Mouse (Mus musculus): ENCODE data around the gene Samd3. TPM values are rescaled to one million over a fixed set of nuclear protein-coding genes. Genes with fewer than 3 reads are reported as not detected.

The Samd3 gene
- total and polyA plus RNA-seq, 2 experiments from 2014 or later: 0.66 to 1.1 TPM

DNA sequence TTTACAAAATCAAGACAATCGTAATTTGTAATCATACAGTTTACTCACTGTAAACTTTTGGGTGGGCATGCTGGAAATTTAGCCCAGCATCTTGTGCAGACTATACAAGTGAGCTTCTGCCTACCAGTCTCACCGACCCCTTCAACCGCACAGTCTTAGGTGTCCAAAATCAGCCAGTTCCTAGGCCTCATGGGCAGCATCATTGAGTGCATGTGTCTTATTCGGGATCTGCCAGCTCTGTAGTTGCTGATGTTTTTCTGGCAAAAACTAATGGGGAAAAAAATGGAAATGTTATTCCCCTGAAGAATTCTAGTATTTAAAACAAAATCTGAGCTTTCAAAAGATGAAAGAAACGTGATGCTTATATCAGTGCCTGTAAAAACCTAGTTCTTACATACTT, 3.3 kb upstream of the Samd3 start:
- H3K9me3 ChIP-seq (ENCODE audit: low read length): no peaks in the 10 kb centered on the region
- no peak overlapping the region for H3K4me2 ChIP-seq (ENCODE audit: low read depth, low read length, poor library complexity, severe bottlenecking)
- TF ChIP-seq CTCF (IDR thresholded peaks at IDR 0.05): no peak
- H3K4me1 ChIP-seq (ENCODE audit: insufficient read depth, low read length): no peaks in the 10 kb centered on the region
- DNase-seq (ENCODE audit: low spot score) (no peak), ATAC-seq (ENCODE audit: low FRiP score) (no peak)
- H3K27me3 ChIP-seq (ENCODE audit: insufficient read depth, low read length): no peaks in the 10 kb centered on the region
- no peak overlapping the region for H3K27ac ChIP-seq (ENCODE audit: low read depth, low read length)
- no peaks in the 10 kb centered on the region for H3K36me3 ChIP-seq (ENCODE audit: insufficient read depth, low read length)
- H3K9ac ChIP-seq (replicated peaks; ENCODE audit: low read length, poor library complexity, severe bottlenecking): no peak overlapping the region
- H3K4me3 ChIP-seq (ENCODE audit: low read depth, low read length): no peak overlapping the region
- 85% methylated on average over 5 of the region's 5 CpGs for WGBS

DNA sequence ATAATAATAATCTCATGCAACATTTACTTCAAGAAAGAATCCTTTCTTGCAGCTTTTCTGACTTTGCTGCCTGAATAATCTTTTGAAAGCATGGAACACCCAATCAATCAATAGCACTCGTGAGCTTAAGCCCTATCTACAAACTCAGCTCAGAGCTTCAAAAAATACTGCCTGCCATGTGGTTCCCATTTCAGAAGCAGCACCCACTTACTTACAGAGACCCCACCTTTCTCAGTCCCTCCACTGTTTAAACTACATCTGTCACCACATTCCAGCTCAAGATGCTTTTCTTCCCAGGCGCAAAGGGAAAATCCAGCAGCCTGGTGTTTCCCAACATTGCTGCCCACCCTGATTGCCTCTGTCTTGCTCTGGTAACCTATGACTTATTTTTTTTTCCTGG, 2.8 kb upstream of the Samd3 start:
- Histone ChIP-seq H3K4me3 (ENCODE audit: low read depth, low read length) (no peak overlapping the region), H3K36me3 (ENCODE audit: insufficient read depth, low read length) (no peaks in the 10 kb centered on the region), H3K9me3 (ENCODE audit: low read length) (no peaks in the 10 kb centered on the region), H3K4me2 (ENCODE audit: low read depth, low read length, poor library complexity, severe bottlenecking) (no peak overlapping the region), H3K27ac (ENCODE audit: low read depth, low read length) (no peak overlapping the region), H3K27me3 (ENCODE audit: insufficient read depth, low read length) (no peaks in the 10 kb centered on the region), H3K4me1 (ENCODE audit: insufficient read depth, low read length) (no peaks in the 10 kb centered on the region), H3K9ac (replicated peaks; ENCODE audit: low read length, poor library complexity, severe bottlenecking) (no peak overlapping the region)
- 61% methylated on average over 2 of the region's 2 CpGs for WGBS
- TF ChIP-seq CTCF (IDR thresholded peaks at IDR 0.05): no peak
- no peak for DNase-seq (ENCODE audit: low spot score)
- ATAC-seq (ENCODE audit: low FRiP score): no peak

DNA sequence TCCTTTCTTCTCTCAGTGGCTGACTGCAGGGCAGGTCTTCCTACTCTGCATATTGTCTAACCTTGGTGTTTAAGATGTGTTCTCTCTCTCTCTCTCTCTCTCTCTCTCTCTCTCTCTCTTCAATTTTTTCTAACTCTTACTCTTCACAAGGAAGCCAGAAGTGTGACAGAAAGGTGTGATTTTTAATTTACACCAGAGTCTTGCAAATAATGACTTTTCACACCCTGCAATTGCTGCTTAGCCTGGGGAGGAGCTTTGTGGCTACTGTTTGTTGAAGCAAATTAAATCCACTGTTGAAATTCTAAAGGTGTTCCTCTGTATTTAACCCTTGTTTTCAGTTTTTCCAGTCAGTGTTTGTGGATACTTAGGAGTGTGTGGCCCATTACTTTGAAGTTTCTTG, 1.3 kb upstream of the Samd3 start:
- Histone ChIP-seq H3K9me3 (ENCODE audit: low read length) (no peaks in the 10 kb centered on the region), H3K27me3 (ENCODE audit: insufficient read depth, low read length) (no peaks in the 10 kb centered on the region), H3K4me1 (ENCODE audit: insufficient read depth, low read length) (no peaks in the 10 kb centered on the region), H3K4me2 (ENCODE audit: low read depth, low read length, poor library complexity, severe bottlenecking) (no peak overlapping the region), H3K9ac (replicated peaks; ENCODE audit: low read length, poor library complexity, severe bottlenecking) (no peak overlapping the region), H3K4me3 (ENCODE audit: low read depth, low read length) (no peak overlapping the region), H3K27ac (ENCODE audit: low read depth, low read length) (no peak overlapping the region), H3K36me3 (ENCODE audit: insufficient read depth, low read length) (no peaks in the 10 kb centered on the region)
- no peak for DNase-seq (ENCODE audit: low spot score)
- ATAC-seq (ENCODE audit: low FRiP score): no peak
- TF ChIP-seq CTCF (IDR thresholded peaks at IDR 0.05): no peak

DNA sequence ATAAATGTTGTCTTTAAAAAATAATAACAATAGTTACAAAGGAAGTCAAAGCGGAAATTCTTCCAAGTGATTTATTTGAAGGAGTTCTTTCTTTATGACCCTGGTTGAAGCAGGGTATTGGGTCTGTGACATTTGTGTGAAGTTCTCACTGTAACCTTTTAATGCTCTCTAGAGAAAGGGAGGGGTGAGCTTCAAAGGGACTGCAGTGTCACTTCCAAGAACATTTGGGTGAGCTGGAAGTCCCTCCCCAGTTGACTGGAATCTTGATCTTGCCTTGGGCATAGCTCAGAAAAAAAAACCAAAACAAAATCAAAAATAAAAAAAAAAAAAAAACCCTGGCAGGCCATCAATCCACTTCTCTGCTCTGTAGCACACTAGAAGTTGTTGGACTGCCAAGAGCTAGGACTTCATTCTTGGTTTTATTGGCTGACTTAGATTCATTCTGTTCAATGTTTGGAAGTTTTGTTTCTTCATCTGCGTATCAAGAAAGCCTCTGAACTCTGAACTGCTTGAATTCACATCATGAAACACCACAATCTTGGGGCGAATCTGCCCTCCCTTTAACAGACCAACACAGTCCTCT, 2.7 kb downstream of the Samd3 start:
- Histone ChIP-seq H3K36me3 (ENCODE audit: insufficient read depth, low read length) (no peaks in the 10 kb centered on the region), H3K9ac (replicated peaks; ENCODE audit: low read length, poor library complexity, severe bottlenecking) (no peak overlapping the region), H3K27me3 (ENCODE audit: insufficient read depth, low read length) (no peaks in the 10 kb centered on the region), H3K27ac (ENCODE audit: low read depth, low read length) (no peak overlapping the region), H3K9me3 (ENCODE audit: low read length) (no peaks in the 10 kb centered on the region), H3K4me3 (ENCODE audit: low read depth, low read length) (no peak overlapping the region), H3K4me2 (ENCODE audit: low read depth, low read length, poor library complexity, severe bottlenecking) (no peak overlapping the region), H3K4me1 (ENCODE audit: insufficient read depth, low read length) (no peaks in the 10 kb centered on the region)
- no peak for ATAC-seq (ENCODE audit: low FRiP score)
- 93% methylated on average over 3 of the region's 3 CpGs for WGBS
- TF ChIP-seq CTCF (IDR thresholded peaks at IDR 0.05): no peak
- no peak for DNase-seq (ENCODE audit: low spot score)

DNA sequence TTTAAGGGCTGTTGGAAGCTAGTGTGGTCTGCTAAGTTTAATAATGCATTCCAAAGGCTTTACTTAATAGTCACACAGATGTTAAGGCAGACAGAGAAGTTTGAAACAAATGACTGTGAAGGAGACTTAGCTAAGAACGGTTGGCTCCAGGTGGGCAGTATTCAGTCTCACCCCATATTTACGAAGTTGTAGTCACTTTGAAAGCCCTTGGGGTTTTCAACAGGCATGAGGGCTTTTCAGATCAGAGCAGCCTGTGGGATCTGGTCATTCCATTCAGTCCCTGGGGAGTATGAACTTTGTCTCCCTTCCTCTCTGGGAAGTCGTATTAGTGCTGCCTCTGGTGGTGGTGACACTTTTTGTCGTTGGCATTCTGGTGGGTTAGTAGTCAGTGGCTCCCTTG, 9.1 kb downstream of the Samd3 start:
- Histone ChIP-seq H3K9ac (replicated peaks; ENCODE audit: low read length, poor library complexity, severe bottlenecking) (no peak overlapping the region), H3K4me2 (ENCODE audit: low read depth, low read length, poor library complexity, severe bottlenecking) (no peak overlapping the region), H3K27ac (ENCODE audit: low read depth, low read length) (no peak overlapping the region), H3K4me1 (ENCODE audit: insufficient read depth, low read length) (no peaks in the 10 kb centered on the region), H3K27me3 (ENCODE audit: insufficient read depth, low read length) (no peaks in the 10 kb centered on the region), H3K36me3 (ENCODE audit: insufficient read depth, low read length) (no peaks in the 10 kb centered on the region), H3K4me3 (ENCODE audit: low read depth, low read length) (no peak overlapping the region), H3K9me3 (ENCODE audit: low read length) (no peaks in the 10 kb centered on the region)
- WGBS: 50% methylated on average over 4 of the region's 4 CpGs
- no peak; the same call in 1 of the 2 replicates for TF ChIP-seq CTCF (IDR thresholded peaks at IDR 0.05)
- no peak for ATAC-seq (ENCODE audit: low FRiP score)
- DNase-seq (ENCODE audit: low spot score): no peak

DNA sequence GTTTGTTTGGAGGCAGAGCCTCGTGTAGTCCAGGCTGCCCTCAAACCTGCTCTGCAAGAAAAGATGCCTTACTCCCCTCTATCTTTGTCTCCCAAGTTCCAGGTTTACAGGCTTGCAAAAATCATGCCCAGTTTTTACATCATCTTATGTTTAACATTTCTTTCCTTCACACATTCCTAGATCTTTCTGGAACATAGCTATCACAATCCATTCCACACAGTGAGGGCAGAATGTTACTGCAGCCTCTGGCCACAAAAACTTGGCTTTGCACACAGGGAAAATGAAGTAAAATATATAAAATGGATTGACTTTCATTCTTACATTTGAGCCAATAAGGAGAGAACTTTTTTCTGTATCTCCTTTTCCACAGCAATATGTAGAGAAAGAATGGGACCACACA, 9.6 kb downstream of the Samd3 start:
- no peaks in the 10 kb centered on the region for H3K27me3 ChIP-seq (ENCODE audit: insufficient read depth, low read length)
- TF ChIP-seq CTCF (IDR thresholded peaks at IDR 0.05): no peak
- H3K4me1 ChIP-seq (ENCODE audit: insufficient read depth, low read length): no peaks in the 10 kb centered on the region
- H3K9ac ChIP-seq (replicated peaks; ENCODE audit: low read length, poor library complexity, severe bottlenecking): no peak overlapping the region
- H3K4me2 ChIP-seq (ENCODE audit: low read depth, low read length, poor library complexity, severe bottlenecking): no peak overlapping the region
- no peak overlapping the region for H3K27ac ChIP-seq (ENCODE audit: low read depth, low read length)
- H3K4me3 ChIP-seq (ENCODE audit: low read depth, low read length): no peak overlapping the region
- no peaks in the 10 kb centered on the region for H3K9me3 ChIP-seq (ENCODE audit: low read length)
- no peak for ATAC-seq (ENCODE audit: low FRiP score)
- DNase-seq (ENCODE audit: low spot score): no peak
- WGBS: 77% methylated on average over 1 of the region's 1 CpGs
- no peaks in the 10 kb centered on the region for H3K36me3 ChIP-seq (ENCODE audit: insufficient read depth, low read length)

Data from midbrain, postnatal 0 days (tissue).